9 mouse cellular contexts compared by ENCODE assay signal in the genomic region with DNA sequence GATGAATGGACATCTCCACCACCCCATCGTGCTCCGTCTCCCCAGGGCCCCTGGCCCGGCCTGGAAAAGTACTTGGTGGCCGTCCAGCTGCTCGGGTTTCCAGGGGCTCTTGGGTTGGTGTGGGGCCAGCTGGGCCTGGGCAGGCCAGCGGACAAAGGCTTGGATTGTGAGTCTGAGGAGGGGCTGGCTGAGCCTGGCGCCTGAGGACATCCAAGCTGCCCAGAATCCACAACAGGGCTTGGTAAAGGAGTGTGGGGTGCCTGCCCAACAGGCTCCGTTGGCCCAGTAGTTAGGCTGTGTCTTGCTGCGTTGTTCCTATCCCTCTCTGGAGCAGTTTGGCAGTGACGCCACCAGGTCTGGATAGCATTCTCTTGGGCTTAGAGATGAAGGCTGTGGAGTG. TPM values are rescaled to one million over a fixed set of nuclear protein-coding genes. Genes with fewer than 3 reads are reported as not detected.
DNase-seq lines count a peak whose midpoint lies in the region; ATAC-seq lines count a peak whose summit lies in the region.
"Had no signal": no experiment of that assay in that cellular context is flagged by ENCODE, and none has a peak within 500 bp of the region (broad histone marks: within the 10 kb centered on the region; RNA-seq: fewer than 3 reads in every experiment).

No protein-coding gene starts in this region.

- H3K27me3 ChIP-seq in kidney, embryonic 14.5 days (ENCODE audit: control insufficient read depth, insufficient read depth, low read length): peaks cover 68% of the 10 kb centered on the region
- peaks cover 89% of the 10 kb centered on the region for H3K27me3 ChIP-seq in forebrain, embryonic 12.5 days

- ATAC-seq in kidney, embryonic 14.5 days (ENCODE audit: low FRiP score, low TSS enrichment): no peak
- ATAC-seq in forebrain, embryonic 12.5 days (ENCODE audit: low FRiP score): no peak

- H3K4me3 ChIP-seq in kidney, embryonic 14.5 days (ENCODE audit: low read length): 0 out of 2 replicates have a peak overlapping the region, but pooled peaks have one; percentile 3
- H3K4me3 ChIP-seq in forebrain, embryonic 12.5 days (replicated peaks): no peak overlapping the region; the same call in 1 of the 2 replicates
- H3K4me3 ChIP-seq: erythroblast, embryonic 14.5 days had no signal

- no peak overlapping the region for H3K27ac ChIP-seq in kidney, embryonic 14.5 days (ENCODE audit: low read depth, low read length)
- no peak overlapping the region for H3K27ac ChIP-seq in forebrain, embryonic 12.5 days

- no peaks in the 10 kb centered on the region; the same call in 1 of the 2 replicates for H3K4me1 ChIP-seq in kidney, embryonic 14.5 days (ENCODE audit: control insufficient read depth, insufficient read depth, low read length)
- H3K4me1 ChIP-seq in forebrain, embryonic 12.5 days: peaks cover 41% of the 10 kb centered on the region

- no peak overlapping the region for H3K4me2 ChIP-seq in kidney, embryonic 14.5 days (replicated peaks; ENCODE audit: low read depth, low read length)
- peak overlapping the region; percentile 27 for H3K4me2 ChIP-seq in forebrain, embryonic 12.5 days

- no peaks in the 10 kb centered on the region for H3K36me3 ChIP-seq in kidney, embryonic 14.5 days (ENCODE audit: control insufficient read depth, insufficient read depth, low read length)
- H3K36me3 ChIP-seq in forebrain, embryonic 12.5 days (replicated peaks): no peaks in the 10 kb centered on the region

- WGBS in kidney, embryonic 14.5 days: 5% methylated on average over 10 of the region's 10 CpGs
- WGBS in forebrain, embryonic 12.5 days: 2% methylated on average over 10 of the region's 10 CpGs

- no peak for DNase-seq in kidney, adult 8-10 months
- DNase-seq in layer of hippocampus, postnatal 10 days (ENCODE audit: low spot score in 2 of 2): peak; percentile 86 to 89
- DNase-seq in neural tube, embryonic 10.5 days (ENCODE audit: extremely low spot score, low spot score): peak; percentile 61
- no peak for DNase-seq in urinary bladder, adult 18-20 months (ENCODE audit: low spot score in 2 of 2)
- DNase-seq in adrenal gland, adult 8-10 months: no peak
- DNase-seq in lung, postnatal 4 days: no peak

- no peak overlapping the region for H3K9ac ChIP-seq in kidney, embryonic 14.5 days (ENCODE audit: low read depth, low read length)
- no peak overlapping the region for H3K9ac ChIP-seq in forebrain, embryonic 12.5 days

- no peaks in the 10 kb centered on the region for H3K9me3 ChIP-seq in kidney, embryonic 14.5 days (ENCODE audit: control insufficient read depth, low read length)
- H3K9me3 ChIP-seq in forebrain, embryonic 12.5 days: no peaks in the 10 kb centered on the region

RNA-seq across cellular contexts. Expression of gene Fbxo2, which starts 6.0 kb away (rescaled TPM):
- polyA plus RNA-seq in kidney, embryonic 14.5 days (2014; fragmentation: Nextera tagmentation; extraction: Ambion mirVana): 1.5 and 1.9 TPM in 2 replicates
- 1.2 and 1.5 TPM in 2 replicates for polyA plus RNA-seq in forebrain, embryonic 12.5 days (2016; fragmentation: Nextera tagmentation; extraction: Ambion mirVana)
- total RNA-seq in layer of hippocampus, postnatal 10 days (2021): 10 to 100 TPM; 45.9 to 49.7 TPM
- total RNA-seq in adrenal gland, adult 8-10 months (2022): 10 to 100 TPM in 3 of 4 experiments, 1 to 10 TPM in 1; 9.8 to 15.7 (median 13.4) TPM
- polyA plus RNA-seq: erythroblast, embryonic 14.5 days had no signal

RNA-seq across cellular contexts. Expression of gene Fbxo44, which starts 6.1 kb away (rescaled TPM):
- 10.8 and 13.2 TPM in 2 replicates for polyA plus RNA-seq in kidney, embryonic 14.5 days (2014; fragmentation: Nextera tagmentation; extraction: Ambion mirVana)
- 57.5 and 60.5 TPM in 2 replicates for polyA plus RNA-seq in forebrain, embryonic 12.5 days (2016; fragmentation: Nextera tagmentation; extraction: Ambion mirVana)
- 10 to 100 TPM; 86.6 to 87.7 TPM for total RNA-seq in layer of hippocampus, postnatal 10 days (2021)
- total RNA-seq in adrenal gland, adult 8-10 months (2022): 10 to 100 TPM; 15.3 to 41.5 (median 26.8) TPM

RNA-seq across cellular contexts. Expression of gene Fbxo6, which starts 14.5 kb away (rescaled TPM):
- polyA plus RNA-seq in kidney, embryonic 14.5 days (2014; fragmentation: Nextera tagmentation; extraction: Ambion mirVana): 16.7 and 19.2 TPM in 2 replicates
- 14.9 and 16.4 TPM in 2 replicates for polyA plus RNA-seq in forebrain, embryonic 12.5 days (2016; fragmentation: Nextera tagmentation; extraction: Ambion mirVana)
- 10 to 100 TPM; 22.6 to 26.3 TPM for total RNA-seq in layer of hippocampus, postnatal 10 days (2021)
- total RNA-seq in adrenal gland, adult 8-10 months (2022): 10 to 100 TPM; 50.2 to 84.6 (median 64.4) TPM

RNA-seq across cellular contexts. Expression of gene Draxin, which starts 35.9 kb away (rescaled TPM):
- 0.43 and 0.80 TPM in 2 replicates for polyA plus RNA-seq in kidney, embryonic 14.5 days (2014; fragmentation: Nextera tagmentation; extraction: Ambion mirVana)
- 6.4 and 8.0 TPM in 2 replicates for polyA plus RNA-seq in forebrain, embryonic 12.5 days (2016; fragmentation: Nextera tagmentation; extraction: Ambion mirVana)
- total RNA-seq in layer of hippocampus, postnatal 10 days (2021): 10 to 100 TPM in 1 of 2 experiments, 1 to 10 TPM in 1; 9.9 to 10.8 TPM
- under 1 TPM; 0.06 to 0.15 (median 0.12) TPM for total RNA-seq in adrenal gland, adult 8-10 months (2022)
- polyA plus RNA-seq: erythroblast, embryonic 14.5 days had no signal

RNA-seq across cellular contexts. Expression of gene Mad2l2, which starts 36.2 kb away (rescaled TPM):
- polyA plus RNA-seq in kidney, embryonic 14.5 days (2014; fragmentation: Nextera tagmentation; extraction: Ambion mirVana): 81.1 and 99.0 TPM in 2 replicates
- polyA plus RNA-seq in forebrain, embryonic 12.5 days (2016; fragmentation: Nextera tagmentation; extraction: Ambion mirVana): 76.1 and 81.6 TPM in 2 replicates
- total RNA-seq in layer of hippocampus, postnatal 10 days (2021): 10 to 100 TPM; 24.1 to 26.5 TPM
- 10 to 100 TPM; 24.5 to 32.7 (median 28.9) TPM for total RNA-seq in adrenal gland, adult 8-10 months (2022)

Comparison
In these comparisons a context has a peak if more than half of its experiments do, and no peak if none do; other contexts are left out.
1. DNase-seq: peak in layer of hippocampus, postnatal 10 days (2 of 2) and neural tube, embryonic 10.5 days (single experiment); none in kidney, adult 8-10 months (0 of 2), urinary bladder, adult 18-20 months (0 of 2), adrenal gland, adult 8-10 months (single experiment) and lung, postnatal 4 days (0 of 2).